Mouse (Mus musculus) kidney, postnatal 0 days (tissue): ENCODE measurements around the gene Trim25. TPM values are rescaled to one million over a fixed set of nuclear protein-coding genes. Genes with fewer than 3 reads are reported as not detected.

Experiments used
- ATAC-seq: fragments of 200-750 bp; cut with Nextera tagmentation; replicated peaks from 2 replicates; pipeline ENCODE4 v1.8.0; 2017; ENCODE audit warnings: low read depth, moderate number of reproducible peaks, moderate TSS enrichment, moderate library complexity; ENCODE audit not compliant: low FRiP score
- DNase-seq: peaks from one replicate; pipeline ENCODE4 v3.0.0-alpha.2; 2016; ENCODE audit warnings: low spot score
- H3K27ac ChIP-seq: fragments of 300-500 bp; sonication (generic); 2 replicates; pipeline ENCODE4 v1.5.1; 2014; ENCODE audit warnings: mild to moderate bottlenecking
- H3K27me3 ChIP-seq: fragments of 300-500 bp; sonication (generic); 2 replicates; pipeline ENCODE4 v1.6.1; 2014; ENCODE audit warnings: low read length, mixed read lengths; ENCODE audit not compliant: insufficient read depth
- H3K36me3 ChIP-seq: fragments of 300-500 bp; sonication (generic); 2 replicates; pipeline ENCODE4 v1.6.1; 2014; ENCODE audit warnings: low read length, mixed read lengths; ENCODE audit not compliant: insufficient read depth
- H3K4me1 ChIP-seq: fragments of 300-500 bp; sonication (generic); replicated peaks from 2 replicates; pipeline ENCODE4 v1.6.1; 2014; ENCODE audit warnings: antibody characterized with exemption, low read length, mixed read lengths; ENCODE audit not compliant: insufficient read depth
- H3K4me2 ChIP-seq: fragments of 300-500 bp; sonication (generic); 2 replicates; pipeline ENCODE4 v1.6.1; 2014; ENCODE audit warnings: mild to moderate bottlenecking, low read length, moderate library complexity, mixed read lengths
- H3K4me3 ChIP-seq: fragments of 300-500 bp; sonication (generic); replicated peaks from 2 replicates; pipeline ENCODE4 v1.5.1; 2014; ENCODE audit warnings: low read depth, low read length
- H3K9ac ChIP-seq: fragments of 300-500 bp; sonication (generic); 2 replicates; pipeline ENCODE4 v1.6.1; 2014; ENCODE audit warnings: low read depth, low read length
- H3K9me3 ChIP-seq: fragments of 300-500 bp; sonication (generic); replicated peaks from 2 replicates; pipeline ENCODE4 v1.6.1; 2016; ENCODE audit warnings: low read length, inconsistent platforms, mixed read lengths
- CTCF ChIP-seq: IDR thresholded peaks from 2 replicates; pipeline ENCODE4 v1.5.1; 2016; ENCODE audit warnings: antibody characterized with exemption, low read depth, mild to moderate bottlenecking, moderate library complexity
- whole genome bisulfite sequencing: fragments of 180-500 bp; shearing (Covaris S2); extraction: QIAGEN DNeasy Blood & Tissue Kit; methylation state at CpG from one replicate; pipeline ENCODE4 v1.1.7; 2014; 5-methylcytosine and 5-hydroxymethylcytosine counted together
- polyA plus RNA-seq: library from polyadenylated mRNA; unstranded; fragments of >200 nt; fragmentation: Nextera tagmentation; extraction: Ambion mirVana; gene quantifications from 2 replicates; pipeline ENCODE4 v1.2.1, GENCODE M21; 2015

The Trim25 gene
- polyA plus RNA-seq, 1 experiment from 2014 or later: 17.6 TPM

GRCm38 (mm10) chr11:89051767-89052166 lies 52.6 kb downstream of the Trim25 start:
- Histone ChIP-seq H3K27ac (no peak overlapping the region), H3K9me3 (no peaks in the 10 kb centered on the region), H3K36me3 (peaks cover 24% of the 10 kb centered on the region), H3K27me3 (no peaks in the 10 kb centered on the region), H3K4me1 (no peaks in the 10 kb centered on the region), H3K4me2 (no peak overlapping the region), H3K4me3 (no peak overlapping the region), H3K9ac (no peak overlapping the region)
- no peak for ATAC-seq
- WGBS: 89% methylated on average over 6 of the region's 6 CpGs
- DNase-seq: no peak
- TF ChIP-seq CTCF: no peak

DNA sequence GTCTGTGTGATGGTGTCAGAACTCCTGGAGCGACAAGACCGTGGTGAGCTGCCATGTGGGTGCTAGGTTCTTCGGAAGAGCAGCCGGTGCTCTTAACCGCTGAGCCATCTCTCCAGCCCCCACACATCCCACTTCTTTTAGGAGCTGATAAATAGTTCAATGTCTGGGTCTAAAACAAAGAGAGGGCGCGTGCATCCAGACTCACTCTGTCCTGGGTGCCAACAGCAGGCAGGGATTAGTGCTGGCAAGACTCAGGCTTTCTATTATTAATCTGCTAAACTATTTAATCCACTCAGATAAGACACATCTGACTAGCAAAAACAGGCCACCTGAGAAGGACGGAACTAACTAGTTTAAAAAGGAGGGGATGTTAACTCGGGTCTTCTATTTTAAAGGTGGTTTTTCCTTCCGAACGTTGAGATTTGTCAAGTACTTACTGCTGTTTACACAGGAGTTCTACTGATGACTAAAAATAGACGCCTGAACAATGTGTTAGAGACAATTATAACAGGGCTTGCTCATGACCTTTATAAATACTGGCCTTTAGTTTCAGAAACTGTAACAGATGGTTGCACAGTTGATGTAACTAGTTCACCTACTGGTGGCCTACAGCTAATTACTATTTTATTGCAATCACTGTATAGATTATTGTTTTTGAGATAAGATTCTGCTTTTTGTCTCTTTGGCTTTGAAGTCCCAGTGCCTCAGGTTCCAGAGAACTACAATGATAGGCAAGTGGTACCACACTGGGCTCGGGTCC lies 56.9 kb downstream of the Trim25 start:
- H3K4me3 ChIP-seq: no peak overlapping the region
- 80% methylated on average over 13 of the region's 13 CpGs for WGBS
- peaks cover 9% of the 10 kb centered on the region; the same call in 1 of the 2 replicates for H3K36me3 ChIP-seq
- no peak overlapping the region for H3K27ac ChIP-seq
- H3K4me1 ChIP-seq: peaks cover 17% of the 10 kb centered on the region; the same call in 1 of the 2 replicates
- no peak overlapping the region for H3K9ac ChIP-seq
- no peaks in the 10 kb centered on the region for H3K9me3 ChIP-seq
- no peaks in the 10 kb centered on the region for H3K27me3 ChIP-seq
- H3K4me2 ChIP-seq: no peak overlapping the region
- ATAC-seq (no peak), DNase-seq (no peak)
- TF ChIP-seq CTCF: no peak

DNA sequence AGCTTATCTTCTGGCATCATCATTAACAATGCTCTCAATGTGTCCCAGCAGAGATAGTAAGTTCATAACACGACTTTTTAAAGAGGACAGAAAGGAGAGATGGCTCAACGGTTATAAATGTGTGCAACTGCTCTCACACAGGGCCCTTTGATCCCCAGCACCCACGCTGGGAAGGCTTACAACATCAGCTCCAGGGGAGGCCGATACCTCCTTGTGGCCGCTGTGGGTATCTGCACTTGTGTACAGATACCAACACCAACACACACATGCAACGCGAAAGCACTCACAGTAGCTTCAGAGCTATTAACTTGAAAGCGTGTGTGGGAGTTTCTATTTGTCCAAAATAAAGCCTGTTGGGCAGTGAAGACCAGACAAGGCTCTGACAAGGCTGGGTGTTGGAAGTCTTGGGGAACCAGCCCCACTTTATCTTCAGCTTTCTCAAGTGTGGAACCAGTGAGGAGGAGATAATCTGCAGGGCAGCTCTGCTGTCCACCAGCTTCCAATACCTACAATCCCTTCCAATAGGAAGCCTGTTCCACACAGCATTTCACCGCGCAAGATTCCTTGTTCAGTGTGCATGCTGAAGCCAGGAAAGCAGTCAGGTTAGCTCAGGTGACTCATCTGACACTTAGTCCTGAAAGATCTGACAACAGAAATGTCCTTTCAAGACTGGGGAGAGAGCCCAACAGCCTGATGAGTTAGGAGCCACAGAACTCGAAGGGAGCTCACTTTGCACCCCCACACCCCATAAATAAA lies 59.5 kb downstream of the Trim25 start:
- peak overlapping the region; percentile 95 for H3K4me2 ChIP-seq
- ATAC-seq (no peak), DNase-seq (peak; percentile 36)
- TF ChIP-seq CTCF: peak; percentile 56
- WGBS: 64% methylated on average over 11 of the region's 11 CpGs
- H3K9me3 ChIP-seq: no peaks in the 10 kb centered on the region
- peak overlapping the region; percentile 74; the same call in 1 of the 2 replicates for H3K4me3 ChIP-seq
- no peak overlapping the region for H3K27ac ChIP-seq
- no peaks in the 10 kb centered on the region for H3K27me3 ChIP-seq
- H3K9ac ChIP-seq: 0 out of 2 replicates have a peak overlapping the region, but pooled peaks have one; percentile 81
- peaks cover 17% of the 10 kb centered on the region; the same call in 1 of the 2 replicates for H3K4me1 ChIP-seq
- H3K36me3 ChIP-seq: peaks cover 5% of the 10 kb centered on the region; the same call in 1 of the 2 replicates

DNA sequence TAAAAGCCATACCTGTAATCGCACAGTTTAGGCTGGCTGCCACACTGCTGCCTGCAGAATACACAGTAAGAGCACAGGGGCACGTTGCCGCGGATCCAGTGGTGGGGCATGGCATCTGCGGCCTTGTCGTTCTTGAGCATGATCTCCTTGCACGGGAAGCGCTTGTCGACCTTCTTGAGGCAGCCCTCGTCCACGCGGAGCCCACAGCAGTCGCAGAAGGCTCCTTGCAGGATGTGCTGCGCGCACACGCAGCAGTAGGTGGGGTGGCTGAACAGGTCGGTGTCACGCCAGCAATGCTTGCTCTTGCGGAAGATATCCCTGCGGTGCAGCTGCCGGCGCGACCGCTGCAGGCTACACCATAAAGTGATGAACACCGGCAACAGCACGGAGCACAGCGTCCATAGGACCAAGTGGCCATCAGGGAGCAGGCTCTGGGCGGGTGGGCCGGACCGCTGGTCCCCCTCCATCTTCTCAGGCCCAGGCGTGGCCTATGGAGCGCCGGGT lies 60.8 kb downstream of the Trim25 start:
- peaks cover 17% of the 10 kb centered on the region; the same call in 1 of the 2 replicates for H3K4me1 ChIP-seq
- H3K9me3 ChIP-seq: no peaks in the 10 kb centered on the region
- no peak for TF ChIP-seq CTCF
- H3K9ac ChIP-seq: peak overlapping the region; percentile 81
- H3K36me3 ChIP-seq: no peaks in the 10 kb centered on the region
- DNase-seq (no peak), ATAC-seq (peak; percentile 77)
- peak overlapping the region; percentile 95 for H3K4me2 ChIP-seq
- WGBS: under 1% methylated on average over 33 of the region's 33 CpGs
- H3K27ac ChIP-seq: peak overlapping the region; percentile 80
- peak overlapping the region; percentile 74 for H3K4me3 ChIP-seq
- H3K27me3 ChIP-seq: no peaks in the 10 kb centered on the region

DNA sequence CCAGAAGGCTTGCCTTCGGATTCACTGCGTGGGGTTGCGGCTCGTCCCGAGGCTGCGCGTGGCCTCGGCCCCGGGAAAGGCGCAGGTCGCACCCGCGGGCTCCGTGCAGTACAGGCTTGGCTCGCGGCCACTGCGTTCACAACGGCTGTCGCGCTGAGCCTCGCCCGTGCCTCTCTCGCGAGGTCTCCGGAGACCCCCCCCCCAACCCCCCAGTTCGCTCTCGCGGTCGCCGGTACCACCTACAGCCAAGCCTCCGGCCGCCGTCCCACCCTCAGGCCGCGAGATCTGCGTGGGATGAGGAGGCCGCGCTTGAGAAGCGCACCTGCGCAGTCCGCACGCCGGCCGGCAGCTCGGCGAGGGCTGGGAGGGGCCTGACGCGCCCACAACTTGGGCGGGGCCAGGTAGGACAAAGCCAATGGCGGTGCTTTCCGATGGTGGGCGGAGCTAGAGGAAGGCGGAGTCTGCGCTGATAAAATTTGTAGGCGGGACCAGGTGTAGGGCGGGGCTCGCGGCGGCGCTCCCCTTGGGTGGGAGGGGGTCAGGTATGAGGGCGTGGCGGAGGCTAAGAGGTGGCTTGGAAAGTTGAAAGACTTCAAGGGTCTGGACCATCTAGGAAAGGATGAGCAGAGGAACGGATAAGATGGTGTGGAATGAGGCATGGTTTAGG lies 61.4 kb downstream of the Trim25 start:
- Histone ChIP-seq H3K27ac (peak overlapping the region; percentile 80), H3K4me2 (peak overlapping the region; percentile 95), H3K27me3 (no peaks in the 10 kb centered on the region), H3K4me3 (peak overlapping the region; percentile 74), H3K9me3 (no peaks in the 10 kb centered on the region), H3K4me1 (peaks cover 17% of the 10 kb centered on the region; the same call in 1 of the 2 replicates), H3K9ac (peak overlapping the region; percentile 81), H3K36me3 (no peaks in the 10 kb centered on the region)
- WGBS: 1% methylated on average over 63 of the region's 63 CpGs
- no peak for TF ChIP-seq CTCF
- DNase-seq (peak; percentile 95), ATAC-seq (peak; percentile 94)

DNA sequence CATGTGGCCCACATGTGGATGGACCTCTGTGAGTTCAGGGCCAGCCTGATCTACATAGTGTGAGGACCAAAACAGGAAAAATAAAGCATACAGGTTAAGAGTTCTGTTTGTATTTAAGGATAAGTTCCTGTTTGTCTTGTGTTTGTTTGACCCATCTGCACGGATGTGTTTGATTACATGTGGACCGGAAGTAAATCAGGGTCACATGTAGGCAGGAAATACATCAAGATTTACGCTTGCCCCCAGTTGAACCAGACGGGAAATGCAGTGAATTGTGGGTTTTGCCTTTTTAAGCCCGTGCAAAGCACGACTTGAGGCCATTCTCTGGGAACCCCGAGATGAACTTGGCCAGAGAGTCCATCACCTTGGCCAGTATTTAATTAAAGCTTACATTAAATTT lies 62.2 kb downstream of the Trim25 start:
- Histone ChIP-seq H3K27me3 (no peaks in the 10 kb centered on the region), H3K9ac (no peak overlapping the region), H3K4me2 (no peak overlapping the region), H3K27ac (0 out of 2 replicates have a peak overlapping the region, but pooled peaks have one; percentile 80), H3K36me3 (no peaks in the 10 kb centered on the region), H3K4me1 (peaks cover 17% of the 10 kb centered on the region; the same call in 1 of the 2 replicates), H3K4me3 (no peak overlapping the region), H3K9me3 (no peaks in the 10 kb centered on the region)
- no peak for ATAC-seq
- whole genome bisulfite sequencing: 53% methylated on average over 7 of the region's 7 CpGs
- DNase-seq: peak; percentile 27
- no peak for TF ChIP-seq CTCF
